Mouse (Mus musculus): ENCODE data around the gene Noxa1. TPM values are rescaled to one million over a fixed set of nuclear protein-coding genes. Genes with fewer than 3 reads are reported as not detected.

Noxa1 gene
- polyA plus RNA-seq, 1 experiment from 2014 or later, result 0.52 TPM

DNA sequence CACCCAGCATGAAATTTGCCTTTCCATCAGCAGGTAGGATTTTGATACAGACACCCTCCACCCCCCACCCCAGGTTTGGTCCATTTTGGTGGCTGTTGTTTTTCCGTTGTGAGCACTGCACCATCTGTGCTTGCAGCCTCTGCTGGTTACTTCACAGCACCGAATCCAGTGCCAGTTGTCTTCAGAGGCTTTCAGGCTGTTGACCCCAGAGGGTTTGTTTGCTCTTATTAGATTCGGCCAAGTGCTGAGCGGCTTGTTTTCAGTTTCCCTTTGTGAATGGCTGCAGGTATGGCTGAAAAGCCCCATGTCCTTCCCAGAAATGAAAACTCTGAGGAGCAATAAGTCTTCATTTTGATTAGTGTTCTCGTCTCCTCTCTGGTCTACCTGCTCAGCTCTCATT, 54.9 kb downstream of the Noxa1 start:
- no peak overlapping the region for H3K4me3 ChIP-seq (ENCODE audit: low read depth, low read length)
- H3K27me3 ChIP-seq (ENCODE audit: insufficient read depth, low read length), result no peaks in the 10 kb centered on the region
- WGBS (ENCODE audit: insufficient replicate concordance), result 62% methylated on average over 5 of the region's 5 CpGs
- no peaks in the 10 kb centered on the region for H3K4me1 ChIP-seq (ENCODE audit: insufficient read depth)
- DNase-seq (no peak), ATAC-seq (peak; percentile 57)
- no peak for TF ChIP-seq EP300 (IDR thresholded peaks at IDR 0.05; ENCODE audit: low read depth)
- TF ChIP-seq CTCF (IDR thresholded peaks at IDR 0.05; ENCODE audit: low read depth), result no peak
- H3K4me2 ChIP-seq (ENCODE audit: low read depth, low read length), result no peak overlapping the region
- H3K36me3 ChIP-seq (replicated peaks; ENCODE audit: insufficient read depth, low read length), result peaks cover 38% of the 10 kb centered on the region
- H3K27ac ChIP-seq (ENCODE audit: low read depth), result no peak overlapping the region
- H3K9ac ChIP-seq (replicated peaks), result no peak overlapping the region
- H3K9me3 ChIP-seq (ENCODE audit: low read length), result no peaks in the 10 kb centered on the region

Small RNAs within 50 kb of the gene (microRNA-seq; reads per million reads assigned to microRNA genes)
- gene Gm24328 (not detected), gene Mir7664 (not detected)

Other genes starting within 250 kb of the Noxa1 start
- gene Ehmt1, start 175.5 kb downstream of the Noxa1 start, polyA plus RNA-seq (2015; fragmentation: Nextera tagmentation; extraction: Ambion mirVana), result 9.1 and 12.3 TPM in 2 replicates
- gene Arrdc1, start 159.9 kb downstream of the Noxa1 start, polyA plus RNA-seq (2015; fragmentation: Nextera tagmentation; extraction: Ambion mirVana), result 16.2 and 16.7 TPM in 2 replicates
- gene Zmynd19, start 145.4 kb downstream of the Noxa1 start, polyA plus RNA-seq (2015; fragmentation: Nextera tagmentation; extraction: Ambion mirVana), result 6.2 and 6.5 TPM in 2 replicates
- gene Dph7, start 132.7 kb downstream of the Noxa1 start, polyA plus RNA-seq (2015; fragmentation: Nextera tagmentation; extraction: Ambion mirVana), result 6.4 and 7.0 TPM in 2 replicates
- 81.8 and 83.1 TPM in 2 replicates for gene Mrpl41, start 120.1 kb downstream of the Noxa1 start, polyA plus RNA-seq (2015; fragmentation: Nextera tagmentation; extraction: Ambion mirVana)
- 52.9 and 64.5 TPM in 2 replicates for gene Pnpla7, start 119.1 kb downstream of the Noxa1 start, polyA plus RNA-seq (2015; fragmentation: Nextera tagmentation; extraction: Ambion mirVana)
- 29.0 and 32.1 TPM in 2 replicates for gene Nsmf, start 40.8 kb downstream of the Noxa1 start, polyA plus RNA-seq (2015; fragmentation: Nextera tagmentation; extraction: Ambion mirVana)
- 23.8 and 25.9 TPM in 2 replicates for gene Entpd8, start 14.8 kb downstream of the Noxa1 start, polyA plus RNA-seq (2015; fragmentation: Nextera tagmentation; extraction: Ambion mirVana)
- gene Nrarp, start 85.6 kb upstream of the Noxa1 start, polyA plus RNA-seq (2015; fragmentation: Nextera tagmentation; extraction: Ambion mirVana), result 1.3 and 1.7 TPM in 2 replicates
- gene Tor4a, start 101.7 kb upstream of the Noxa1 start, polyA plus RNA-seq (2015; fragmentation: Nextera tagmentation; extraction: Ambion mirVana), result 5.4 and 6.0 TPM in 2 replicates
- gene Nelfb, start 116.3 kb upstream of the Noxa1 start, polyA plus RNA-seq (2015; fragmentation: Nextera tagmentation; extraction: Ambion mirVana), result 19.3 and 22.3 TPM in 2 replicates
- gene Stpg3, start 119.5 kb upstream of the Noxa1 start, polyA plus RNA-seq (2015; fragmentation: Nextera tagmentation; extraction: Ambion mirVana), result not detected in 2 replicates
- not detected in 2 replicates for gene Fam166a, start 123.6 kb upstream of the Noxa1 start, polyA plus RNA-seq (2015; fragmentation: Nextera tagmentation; extraction: Ambion mirVana)
- gene Tubb4b, start 129.6 kb upstream of the Noxa1 start, polyA plus RNA-seq (2015; fragmentation: Nextera tagmentation; extraction: Ambion mirVana), result 263 and 294 TPM in 2 replicates
- gene Slc34a3, start 139.2 kb upstream of the Noxa1 start, polyA plus RNA-seq (2015; fragmentation: Nextera tagmentation; extraction: Ambion mirVana), result not detected in 2 replicates
- gene Rnf224, start 141.6 kb upstream of the Noxa1 start, polyA plus RNA-seq (2015; fragmentation: Nextera tagmentation; extraction: Ambion mirVana), result not detected in 2 replicates
- gene Rnf208, start 147.1 kb upstream of the Noxa1 start, polyA plus RNA-seq (2015; fragmentation: Nextera tagmentation; extraction: Ambion mirVana), result 0.11 TPM in 1 of 2 replicates, not detected in the other
- not detected in 2 replicates for gene Cysrt1, start 147.3 kb upstream of the Noxa1 start, polyA plus RNA-seq (2015; fragmentation: Nextera tagmentation; extraction: Ambion mirVana)
- 1.2 and 1.4 TPM in 2 replicates for gene AL732309.1, start 151.7 kb upstream of the Noxa1 start, polyA plus RNA-seq (2015; fragmentation: Nextera tagmentation; extraction: Ambion mirVana)
- gene Tmem203, start 160.3 kb upstream of the Noxa1 start, polyA plus RNA-seq (2015; fragmentation: Nextera tagmentation; extraction: Ambion mirVana), result 34.0 and 37.1 TPM in 2 replicates
- gene Tprn, start 167.5 kb upstream of the Noxa1 start, polyA plus RNA-seq (2015; fragmentation: Nextera tagmentation; extraction: Ambion mirVana), result 5.3 TPM in 2 replicates
- 77.2 and 81.7 TPM in 2 replicates for gene Ssna1, start 177.3 kb upstream of the Noxa1 start, polyA plus RNA-seq (2015; fragmentation: Nextera tagmentation; extraction: Ambion mirVana)
- gene Anapc2, start 177.3 kb upstream of the Noxa1 start, polyA plus RNA-seq (2015; fragmentation: Nextera tagmentation; extraction: Ambion mirVana), result 19.8 and 22.8 TPM in 2 replicates
- gene Tmem210, start 193.0 kb upstream of the Noxa1 start, polyA plus RNA-seq (2015; fragmentation: Nextera tagmentation; extraction: Ambion mirVana), result not detected in 2 replicates
- gene Lrrc26, start 194.8 kb upstream of the Noxa1 start, polyA plus RNA-seq (2015; fragmentation: Nextera tagmentation; extraction: Ambion mirVana), result not detected in 2 replicates
- not detected in 2 replicates for gene Grin1, start 224.0 kb upstream of the Noxa1 start, polyA plus RNA-seq (2015; fragmentation: Nextera tagmentation; extraction: Ambion mirVana)
- gene Man1b1, start 237.2 kb upstream of the Noxa1 start, polyA plus RNA-seq (2015; fragmentation: Nextera tagmentation; extraction: Ambion mirVana), result 15.7 and 16.5 TPM in 2 replicates